Mouse (Mus musculus) olfactory bulb, adult 2 months (tissue): ENCODE data around the gene Rbm26.

Source experiments
- CTCF ChIP-seq: fragments of 200-500 bp; IDR thresholded peaks from 2 replicates; pipeline ENCODE4 v1.5.1; 2012; ENCODE audit warnings: low read depth, mild to moderate bottlenecking, low read length, moderate library complexity; ENCODE audit not compliant: insufficient read depth
- POLR2A ChIP-seq: fragments of 200-500 bp; IDR thresholded peaks from 2 replicates; pipeline ENCODE4 v1.6.1; 2012; ENCODE audit warnings: mild to moderate bottlenecking, low read depth, low read length, moderate library complexity; ENCODE audit not compliant: insufficient read depth

GRCm38 (mm10) chr14:105074776-105075175 lies 102.4 kb downstream of the Rbm26 start:
- no peak for TF ChIP-seq CTCF
- TF ChIP-seq POLR2A = no peak
